Mouse (Mus musculus) midbrain, embryonic 15.5 days (tissue): Measurements from ENCODE around the gene Plekhg2. TPM values are rescaled to one million over a fixed set of nuclear protein-coding genes. Genes with fewer than 3 reads are reported as not detected.
"Not testable (repeated sequence)": the region's sequence is repeated elsewhere in the genome, so short reads cannot be mapped to it uniquely, and the experiment has no call there.

ENCODE experiments used
- ATAC-seq: fragments of 200-750 bp; cut with Nextera tagmentation; replicated peaks from 2 replicates; pipeline ENCODE4 v1.8.0; 2017; ENCODE audit warnings: moderate TSS enrichment
- H3K27ac ChIP-seq: fragments of 300-500 bp; sonication (generic); 2 replicates; pipeline ENCODE4 v1.5.1; 2015; ENCODE audit warnings: mild to moderate bottlenecking, inconsistent platforms
- H3K27me3 ChIP-seq: fragments of 300-500 bp; sonication (generic); replicated peaks from 2 replicates; pipeline ENCODE4 v1.6.1; 2015; ENCODE audit warnings: inconsistent platforms
- H3K36me3 ChIP-seq: fragments of 300-500 bp; sonication (generic); replicated peaks from 2 replicates; pipeline ENCODE4 v1.6.1; 2015; ENCODE audit warnings: inconsistent platforms
- H3K4me1 ChIP-seq: fragments of 300-500 bp; sonication (generic); 2 replicates; pipeline ENCODE4 v1.6.1; 2015; ENCODE audit warnings: inconsistent platforms
- H3K4me2 ChIP-seq: fragments of 300-500 bp; sonication (generic); 2 replicates; pipeline ENCODE4 v1.6.1; 2015; ENCODE audit warnings: inconsistent platforms, mild to moderate bottlenecking, moderate library complexity
- H3K4me3 ChIP-seq: fragments of 300-500 bp; sonication (generic); 2 replicates; pipeline ENCODE4 v1.5.1; 2015; ENCODE audit warnings: mild to moderate bottlenecking, inconsistent platforms
- H3K9ac ChIP-seq: fragments of 300-500 bp; sonication (generic); 2 replicates; pipeline ENCODE4 v1.6.1; 2015; ENCODE audit warnings: mild to moderate bottlenecking, inconsistent platforms
- H3K9me3 ChIP-seq: fragments of 300-500 bp; sonication (generic); 2 replicates; pipeline ENCODE4 v1.6.1; 2016; ENCODE audit warnings: inconsistent platforms
- WGBS: fragments of 180-500 bp; shearing (Covaris S2); methylation state at CpG from one replicate; pipeline ENCODE4 v1.1.7; 2015; ENCODE audit warnings: mixed read lengths; 5-methylcytosine and 5-hydroxymethylcytosine counted together
- polyA plus RNA-seq: library from polyadenylated mRNA; unstranded; fragments of >200 nt; fragmentation: Nextera tagmentation; extraction: Ambion mirVana; gene quantifications from 2 replicates; pipeline ENCODE4 v1.2.1, GENCODE M21; 2015

The Plekhg2 gene
- polyA plus RNA-seq, 1 experiment from 2014 or later: 28.8 TPM

DNA sequence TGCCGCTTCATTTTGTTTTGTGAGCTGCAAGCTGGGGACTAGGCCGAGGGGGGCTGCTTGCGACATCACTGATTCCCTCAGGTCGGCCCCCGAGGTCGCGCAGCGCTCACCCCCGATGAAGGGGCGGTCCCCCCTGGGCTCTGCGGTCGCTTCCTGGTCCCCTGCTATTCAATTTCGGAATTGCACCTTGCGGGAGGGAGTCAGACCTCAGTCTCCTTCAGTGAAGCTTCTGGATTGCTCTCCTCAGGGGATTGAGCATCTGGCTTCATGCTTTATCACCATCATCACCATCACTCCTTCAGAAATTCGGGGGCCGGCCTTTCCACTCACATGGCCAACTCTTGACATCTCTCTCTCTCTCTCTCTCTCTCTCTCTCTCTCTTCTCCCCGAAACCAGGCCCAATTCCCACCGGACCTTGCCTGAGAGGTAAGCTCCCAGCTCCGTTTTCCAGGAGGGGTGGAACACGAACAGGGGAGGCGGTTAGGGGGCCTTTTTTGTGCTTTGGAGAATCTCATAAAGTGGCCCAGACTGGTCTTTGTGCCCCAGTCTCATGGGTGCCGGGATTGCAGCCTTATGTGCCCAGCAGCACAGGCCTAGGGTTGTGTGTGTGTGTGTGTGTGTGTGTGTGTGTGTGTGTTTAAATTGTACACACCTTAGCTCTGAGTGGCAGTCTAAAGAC lies 21.0 kb upstream of the Plekhg2 start:
- Histone ChIP-seq H3K4me1 (peaks cover 24% of the 10 kb centered on the region), H3K9ac (peak overlapping the region; percentile 74), H3K4me2 (peak overlapping the region; percentile 90), H3K27ac (peak overlapping the region; percentile 75), H3K36me3 (peaks cover 52% of the 10 kb centered on the region), H3K27me3 (no peaks in the 10 kb centered on the region), H3K9me3 (no peaks in the 10 kb centered on the region), H3K4me3 (peak overlapping the region; percentile 61)
- ATAC-seq: no peak; the same call in 1 of the 2 replicates
- 5% methylated on average over 22 of the region's 22 CpGs for WGBS

DNA sequence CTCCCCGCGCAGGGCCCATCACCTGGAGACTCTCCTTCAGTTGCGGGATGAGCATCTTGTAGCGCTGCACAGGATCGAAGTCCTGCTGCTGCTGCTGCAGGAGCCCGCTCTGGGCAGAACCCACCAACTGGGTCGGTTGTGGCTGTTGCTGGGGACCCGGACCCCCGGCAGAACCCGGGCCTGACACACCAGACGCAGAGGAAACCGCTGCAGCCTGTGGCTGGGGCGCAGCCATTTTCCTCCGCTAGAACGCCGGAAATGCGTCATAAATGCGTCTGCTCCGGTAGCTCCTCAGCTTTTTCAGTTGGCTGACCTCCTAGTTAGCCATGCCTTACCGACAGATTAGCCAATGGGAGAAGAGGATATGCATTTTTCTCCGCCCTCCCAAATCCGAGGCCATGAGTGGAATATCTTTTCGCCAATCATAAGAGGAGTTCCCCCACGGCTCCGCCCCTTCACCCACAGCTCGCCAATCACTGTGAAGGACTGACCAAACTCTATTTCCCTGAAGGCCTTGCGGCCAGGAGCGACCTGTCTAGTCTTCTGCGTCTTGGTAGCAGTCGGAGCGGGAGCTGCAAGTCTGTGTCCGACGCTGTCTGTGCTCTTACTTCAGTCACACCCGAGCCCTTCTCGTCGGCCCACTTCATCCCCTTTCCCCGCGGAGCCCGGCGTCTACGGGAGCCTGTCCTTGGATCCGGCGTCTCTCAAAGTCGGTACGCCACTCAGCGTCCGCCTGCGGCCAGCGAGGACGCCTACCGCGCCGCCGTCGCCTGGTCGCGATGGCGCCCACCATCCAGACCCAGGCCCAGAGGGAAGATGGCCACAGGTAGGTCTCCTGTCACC lies 20.3 kb upstream of the Plekhg2 start, which contains the start of the genes Med29 and Paf1:
Gene Med29, minus strand, starts transcription at position 280 of the 843 bp plus-strand sequence.
Gene Paf1, plus strand, starts transcription at position 523 of the 843 bp plus-strand sequence.
- peak; percentile 98 for ATAC-seq
- peak within 1 kb of the TSS; percentile 90 for H3K4me2 ChIP-seq
- no peaks in the 10 kb centered on the region for H3K27me3 ChIP-seq
- peak within 1 kb of the TSS; percentile 81 for H3K27ac ChIP-seq
- under 1% methylated on average over 58 of the region's 58 CpGs for WGBS
- H3K4me1 ChIP-seq: peaks cover 24% of the 10 kb centered on the region
- H3K4me3 ChIP-seq: peak within 1 kb of the TSS; percentile 61
- H3K9me3 ChIP-seq: no peaks in the 10 kb centered on the region
- peak within 1 kb of the TSS; percentile 74 for H3K9ac ChIP-seq
- H3K36me3 ChIP-seq: peaks cover 50% of the 10 kb centered on the region

DNA sequence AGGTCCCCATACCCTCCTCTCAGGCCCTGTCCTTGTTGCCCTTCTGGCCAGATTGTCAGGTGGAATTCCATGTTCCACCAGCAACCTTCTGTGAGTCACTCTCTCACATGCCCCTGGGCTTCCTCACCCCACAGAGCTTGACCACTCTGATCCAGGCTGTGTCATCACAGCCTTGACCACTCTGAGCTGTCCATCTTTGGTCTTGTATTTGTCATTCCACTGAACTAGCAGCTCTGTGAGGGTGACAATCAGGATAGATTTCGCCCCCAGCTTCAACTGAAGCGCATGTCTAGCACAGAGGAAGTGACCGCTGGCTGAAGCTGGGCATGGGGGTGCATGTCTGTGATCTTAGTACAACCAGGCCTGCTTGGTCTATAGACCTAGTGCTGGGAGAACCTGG lies 17.9 kb upstream of the Plekhg2 start:
- Histone ChIP-seq H3K9ac (no peak overlapping the region), H3K36me3 (peaks cover 36% of the 10 kb centered on the region), H3K27me3 (no peaks in the 10 kb centered on the region), H3K27ac (no peak overlapping the region), H3K4me1 (peaks cover 24% of the 10 kb centered on the region), H3K9me3 (no peaks in the 10 kb centered on the region), H3K4me3 (no peak overlapping the region), H3K4me2 (no peak overlapping the region)
- 97% methylated on average over 3 of the region's 3 CpGs for WGBS
- no peak for ATAC-seq

DNA sequence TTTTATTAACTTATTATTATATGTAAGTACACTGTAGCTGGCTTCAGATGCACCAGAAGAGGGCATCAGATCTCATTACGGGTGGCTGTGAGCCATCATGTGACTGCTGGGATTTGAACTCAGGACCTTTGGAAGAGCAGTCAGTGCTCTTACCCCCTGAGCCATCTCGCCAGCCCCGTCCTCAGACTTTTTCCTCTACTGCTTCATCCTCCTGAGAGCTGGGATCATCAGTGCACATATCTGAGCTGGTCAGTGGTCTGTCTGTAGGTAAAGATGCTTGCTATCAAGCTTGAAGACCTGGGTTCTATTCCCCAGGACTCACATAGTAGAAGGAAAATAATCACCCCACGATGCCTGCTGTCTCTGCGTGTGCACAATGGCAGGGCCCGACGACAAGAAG lies 15.0 kb upstream of the Plekhg2 start:
- not testable (repeated sequence) for H3K9ac ChIP-seq, H3K9me3 ChIP-seq, H3K4me2 ChIP-seq, ATAC-seq, H3K4me1 ChIP-seq, H3K27me3 ChIP-seq, H3K4me3 ChIP-seq, H3K27ac ChIP-seq
- WGBS: 82% methylated on average over 7 of the region's 7 CpGs
- H3K36me3 ChIP-seq: peaks cover 30% of the 10 kb centered on the region

- 83% methylated on average over 6 of the region's 6 CpGs for WGBS
Observed at GRCm38 (mm10) chr7:28386877-28387276, 14.5 kb upstream of the Plekhg2 start.

GRCm38 (mm10) chr7:28386462-28386861 lies 14.1 kb upstream of the Plekhg2 start:
- H3K9ac ChIP-seq: no peak overlapping the region
- WGBS: 18% methylated on average over 4 of the region's 4 CpGs
- H3K27ac ChIP-seq: no peak overlapping the region
- H3K4me1 ChIP-seq: peaks cover 10% of the 10 kb centered on the region
- no peak overlapping the region for H3K4me3 ChIP-seq
- peaks cover 30% of the 10 kb centered on the region for H3K36me3 ChIP-seq
- no peaks in the 10 kb centered on the region for H3K9me3 ChIP-seq
- no peak overlapping the region for H3K4me2 ChIP-seq
- no peaks in the 10 kb centered on the region for H3K27me3 ChIP-seq
- peak; percentile 34 for ATAC-seq

More at GRCm38 (mm10) chr7:28386877-28387276, 14.5 kb upstream of the Plekhg2 start:
- H3K27ac ChIP-seq, H3K4me3 ChIP-seq, H3K27me3 ChIP-seq, H3K4me1 ChIP-seq, H3K9ac ChIP-seq, H3K9me3 ChIP-seq, H3K4me2 ChIP-seq: not testable (repeated sequence)
- peaks cover 30% of the 10 kb centered on the region for H3K36me3 ChIP-seq
- ATAC-seq: peak; percentile 5; the same call in 1 of the 2 replicates

GRCm38 (mm10) chr7:28386007-28386406 lies 13.6 kb upstream of the Plekhg2 start:
- Histone ChIP-seq H3K9ac (no peak overlapping the region), H3K9me3 (no peaks in the 10 kb centered on the region), H3K4me2 (no peak overlapping the region), H3K4me1 (peaks cover 9% of the 10 kb centered on the region; the same call in 1 of the 2 replicates), H3K36me3 (peaks cover 30% of the 10 kb centered on the region), H3K27me3 (no peaks in the 10 kb centered on the region), H3K4me3 (no peak overlapping the region), H3K27ac (no peak overlapping the region)
- ATAC-seq: no peak
- WGBS: 92% methylated on average over 7 of the region's 7 CpGs

GRCm38 (mm10) chr7:28385196-28385595 lies 12.8 kb upstream of the Plekhg2 start:
- H3K27me3 ChIP-seq: no peaks in the 10 kb centered on the region
- no peak overlapping the region for H3K27ac ChIP-seq
- H3K4me2 ChIP-seq: no peak overlapping the region
- H3K36me3 ChIP-seq: peaks cover 24% of the 10 kb centered on the region
- ATAC-seq: no peak
- 93% methylated on average over 9 of the region's 9 CpGs for WGBS
- H3K9ac ChIP-seq: no peak overlapping the region
- no peaks in the 10 kb centered on the region for H3K9me3 ChIP-seq
- peaks cover 12% of the 10 kb centered on the region; the same call in 1 of the 2 replicates for H3K4me1 ChIP-seq
- H3K4me3 ChIP-seq: no peak overlapping the region

GRCm38 (mm10) chr7:28384162-28384561 lies 11.8 kb upstream of the Plekhg2 start:
- no peak for ATAC-seq
- H3K4me1 ChIP-seq: peaks cover 17% of the 10 kb centered on the region
- 85% methylated on average over 6 of the region's 6 CpGs for WGBS
- no peak overlapping the region for H3K27ac ChIP-seq
- H3K9me3 ChIP-seq: no peaks in the 10 kb centered on the region
- H3K36me3 ChIP-seq: peaks cover 18% of the 10 kb centered on the region; the same call in 1 of the 2 replicates
- H3K4me3 ChIP-seq: no peak overlapping the region
- no peaks in the 10 kb centered on the region for H3K27me3 ChIP-seq
- no peak overlapping the region for H3K9ac ChIP-seq
- no peak overlapping the region for H3K4me2 ChIP-seq

GRCm38 (mm10) chr7:28383606-28384005 lies 11.2 kb upstream of the Plekhg2 start:
- Histone ChIP-seq H3K4me3 (no peak overlapping the region), H3K36me3 (peaks cover 12% of the 10 kb centered on the region; the same call in 1 of the 2 replicates), H3K9me3 (no peaks in the 10 kb centered on the region), H3K9ac (no peak overlapping the region), H3K4me1 (peaks cover 23% of the 10 kb centered on the region), H3K4me2 (no peak overlapping the region), H3K27ac (no peak overlapping the region), H3K27me3 (no peaks in the 10 kb centered on the region)
- ATAC-seq: no peak
- WGBS: 81% methylated on average over 4 of the region's 4 CpGs

DNA sequence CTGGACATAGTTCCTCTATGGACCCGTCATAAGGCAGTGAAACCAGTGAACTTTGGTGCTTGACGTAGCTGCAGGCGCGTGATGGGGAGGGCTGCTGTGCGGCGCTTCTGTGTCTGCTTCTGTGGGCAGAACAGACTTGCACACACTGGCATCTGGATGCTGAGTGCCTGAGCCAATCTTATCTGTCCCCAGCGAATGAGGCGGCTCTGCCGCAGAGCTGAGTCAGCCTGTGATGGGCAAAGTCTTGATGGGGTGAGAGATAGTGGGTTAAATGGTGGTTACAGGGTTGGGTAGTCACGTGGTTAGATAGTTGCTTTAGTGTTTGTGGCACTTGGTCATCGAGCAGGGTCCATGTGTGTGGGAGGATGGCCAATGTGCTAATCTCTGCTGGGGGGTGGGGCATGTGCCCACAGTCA lies 10.6 kb upstream of the Plekhg2 start:
- no peak overlapping the region for H3K4me3 ChIP-seq
- no peaks in the 10 kb centered on the region for H3K9me3 ChIP-seq
- H3K9ac ChIP-seq: no peak overlapping the region
- ATAC-seq: no peak
- 75% methylated on average over 11 of the region's 11 CpGs for WGBS
- no peak overlapping the region for H3K4me2 ChIP-seq
- H3K27ac ChIP-seq: no peak overlapping the region
- H3K36me3 ChIP-seq: 0 out of 2 replicates have a peak, but pooled peaks cover 6% of the 10 kb centered on the region
- H3K27me3 ChIP-seq: no peaks in the 10 kb centered on the region
- H3K4me1 ChIP-seq: peaks cover 29% of the 10 kb centered on the region

DNA sequence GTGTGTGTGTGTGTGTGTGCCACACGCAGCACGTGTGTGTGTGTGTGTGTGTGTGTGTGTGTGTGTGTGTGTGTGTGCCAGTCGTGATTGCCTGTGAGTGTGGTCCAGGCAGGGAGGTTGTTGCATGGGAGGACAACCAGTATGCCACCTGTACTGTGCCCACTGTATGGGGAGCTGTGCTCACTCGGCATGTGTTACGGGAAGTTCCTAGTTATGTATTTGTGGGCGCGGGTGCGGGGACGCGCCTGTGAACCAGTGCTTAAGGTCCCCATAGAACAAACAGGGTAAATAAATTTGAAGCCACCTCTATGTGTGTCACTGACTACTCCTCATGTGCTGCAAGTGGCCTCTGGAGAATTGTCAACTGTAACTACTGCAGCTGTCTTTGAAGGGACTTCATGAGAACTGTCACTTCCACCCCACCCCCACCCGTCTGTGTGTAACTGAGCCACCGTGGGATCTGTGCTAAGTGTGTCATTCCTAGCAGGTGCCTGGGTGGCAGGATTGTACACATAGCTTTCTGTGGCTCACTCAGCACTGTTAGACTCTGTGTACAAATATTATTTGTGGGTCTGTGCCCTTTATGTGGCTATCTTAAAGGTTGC lies 10.1 kb upstream of the Plekhg2 start:
- Histone ChIP-seq H3K9me3 (no peaks in the 10 kb centered on the region), H3K4me1 (peaks cover 30% of the 10 kb centered on the region), H3K27me3 (no peaks in the 10 kb centered on the region), H3K36me3 (0 out of 2 replicates have a peak, but pooled peaks cover 4% of the 10 kb centered on the region), H3K9ac (no peak overlapping the region), H3K27ac (0 out of 2 replicates have a peak overlapping the region, but pooled peaks have one; percentile 23), H3K4me2 (0 out of 2 replicates have a peak overlapping the region, but pooled peaks have one; percentile 44), H3K4me3 (no peak overlapping the region)
- 67% methylated on average over 9 of the region's 12 CpGs for WGBS
- ATAC-seq: no peak
